Mouse (Mus musculus) embryonic facial prominence, embryonic 11.5 days (tissue): ENCODE measurements around the gene Bloc1s6. TPM values are rescaled to one million over a fixed set of nuclear protein-coding genes. Genes with fewer than 3 reads are reported as not detected.
A peak's percentile ranks its signal among the peaks of the same experiment; 100 is the strongest.

ENCODE experiments used
- ATAC-seq: fragments of 200-750 bp; cut with Nextera tagmentation; replicated peaks from 2 replicates; pipeline ENCODE4 v1.8.0; 2017; ENCODE audit warnings: low read depth; ENCODE audit not compliant: insufficient number of reproducible peaks, low FRiP score, low TSS enrichment
- DNase-seq: peaks from one replicate; pipeline ENCODE4 v3.0.0-alpha.2; 2015; ENCODE audit warnings: low spot score
- H3K27ac ChIP-seq: fragments of 300-500 bp; sonication (generic); replicated peaks from 2 replicates; pipeline ENCODE4 v1.5.1; 2014; ENCODE audit warnings: mild to moderate bottlenecking, low read depth, low read length, control low read depth
- H3K27me3 ChIP-seq: fragments of 300-500 bp; sonication (generic); 2 replicates; pipeline ENCODE4 v1.6.1; 2014; ENCODE audit warnings: mild to moderate bottlenecking, low read length, moderate library complexity, mixed read lengths; ENCODE audit not compliant: control insufficient read depth, insufficient read depth
- H3K36me3 ChIP-seq: fragments of 300-500 bp; sonication (generic); replicated peaks from 2 replicates; pipeline ENCODE4 v1.6.1; 2014; ENCODE audit warnings: low read depth, mild to moderate bottlenecking, low read length, moderate library complexity, mixed read lengths; ENCODE audit not compliant: control insufficient read depth, insufficient read depth
- H3K4me1 ChIP-seq: fragments of 300-500 bp; sonication (generic); 2 replicates; pipeline ENCODE4 v1.6.1; 2014; ENCODE audit warnings: low read length, mixed read lengths; ENCODE audit not compliant: control insufficient read depth, insufficient read depth
- H3K4me2 ChIP-seq: fragments of 300-500 bp; sonication (generic); 2 replicates; pipeline ENCODE4 v1.6.1; 2014; ENCODE audit warnings: low read depth, mild to moderate bottlenecking, control low read depth, low read length, moderate library complexity
- H3K4me3 ChIP-seq: fragments of 300-500 bp; sonication (generic); 2 replicates; pipeline ENCODE4 v1.5.1; 2014; ENCODE audit warnings: low read depth, low read length, control low read depth
- H3K9ac ChIP-seq: fragments of 300-500 bp; sonication (generic); replicated peaks from 2 replicates; pipeline ENCODE4 v1.6.1; 2014; ENCODE audit warnings: mild to moderate bottlenecking, control low read depth, low read length
- H3K9me3 ChIP-seq: fragments of 300-500 bp; sonication (generic); replicated peaks from 2 replicates; pipeline ENCODE4 v1.6.1; 2016; ENCODE audit warnings: mild to moderate bottlenecking, low read length, inconsistent platforms, mixed read lengths; ENCODE audit not compliant: control insufficient read depth
- WGBS: fragments of 180-500 bp; shearing (Covaris S2); extraction: QIAGEN DNeasy Blood & Tissue Kit; methylation state at CpG from one replicate; pipeline ENCODE4 v1.1.7; 2014; 5-methylcytosine and 5-hydroxymethylcytosine counted together
- polyA plus RNA-seq: library from polyadenylated mRNA; unstranded; fragments of >200 nt; fragmentation: Nextera tagmentation; extraction: Ambion mirVana; gene quantifications from 2 replicates; pipeline ENCODE4 v1.2.1, GENCODE M21; 2014

Gene Bloc1s6
- 61.8 and 64.7 TPM in 2 replicates for polyA plus RNA-seq

DNA sequence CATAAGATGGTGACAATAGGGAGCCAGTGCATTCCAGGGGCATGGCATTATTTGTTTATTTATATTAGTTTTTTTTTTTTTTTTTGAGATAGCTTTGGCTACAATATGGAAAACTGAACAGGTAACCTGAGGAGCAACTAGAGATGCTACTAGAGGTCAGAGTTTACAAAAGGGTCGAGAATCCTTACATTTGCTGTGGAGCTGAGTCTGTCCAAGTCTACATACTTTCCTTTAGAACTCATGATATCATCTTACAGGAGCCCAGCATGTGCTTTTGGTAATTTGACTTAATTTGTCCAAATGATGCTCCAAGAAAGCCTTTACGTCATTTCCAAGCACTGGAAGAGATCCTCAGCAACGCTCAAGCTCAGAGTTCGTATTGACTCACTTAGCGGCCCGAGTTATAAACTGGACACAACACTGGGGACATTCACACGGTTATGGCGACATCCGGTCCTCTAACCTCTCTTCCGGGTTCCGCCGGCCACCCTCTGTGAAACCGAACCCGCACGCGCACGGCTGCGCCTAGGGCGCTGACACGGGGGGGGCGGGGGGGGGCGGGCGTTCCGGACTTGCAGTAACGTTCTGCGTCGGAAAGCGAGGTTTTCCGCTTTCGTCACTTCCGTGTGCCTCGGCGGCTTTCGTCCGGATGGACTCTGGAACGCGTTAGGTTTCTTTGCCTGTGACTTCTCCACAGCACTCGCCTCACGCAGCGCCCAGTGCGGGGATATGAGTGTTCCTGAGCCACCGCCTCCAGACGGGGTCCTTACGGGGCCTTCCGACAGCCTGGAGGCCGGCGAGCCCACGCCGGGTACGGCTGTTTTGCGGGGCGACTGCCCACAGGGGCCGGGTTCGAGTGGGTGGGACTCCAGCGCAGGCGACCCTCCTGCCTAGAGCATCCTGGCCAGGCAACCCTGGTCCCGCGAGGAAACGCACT is at the start of gene Bloc1s6:
Gene Bloc1s6 (plus strand): TSS at position 610 of the 937 bp plus-strand sequence.
- under 1% methylated on average over 47 of the region's 59 CpGs for WGBS
- DNase-seq (peak; percentile 95), ATAC-seq (peak; percentile 94)
- Histone ChIP-seq H3K4me3 (peak within 1 kb of the TSS; percentile 64), H3K36me3 (no peaks in the 10 kb centered on the region), H3K9me3 (no peaks in the 10 kb centered on the region), H3K9ac (peak within 1 kb of the TSS; percentile 86), H3K4me2 (peak within 1 kb of the TSS; percentile 52), H3K27ac (peak within 1 kb of the TSS; percentile 78), H3K4me1 (no peaks in the 10 kb centered on the region), H3K27me3 (no peaks in the 10 kb centered on the region)

DNA sequence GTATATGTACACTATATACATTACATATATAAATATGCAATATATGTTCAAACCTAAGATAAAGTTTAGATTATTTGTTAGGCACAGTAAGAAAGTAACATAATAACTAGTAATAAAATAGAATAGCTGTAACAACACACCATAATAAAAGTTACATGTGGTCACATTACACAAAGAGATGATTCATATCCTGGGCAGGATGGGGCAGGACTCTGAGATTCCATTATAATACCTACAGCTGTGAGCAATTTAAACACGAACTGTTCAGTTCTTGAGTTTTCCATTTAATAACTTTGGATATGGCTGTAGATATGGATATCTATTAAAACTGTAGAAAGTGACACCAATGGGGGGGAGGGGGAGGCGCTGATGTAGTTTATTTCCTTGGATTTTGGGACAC is 40.8 kb upstream of the Bloc1s6 start:
- Histone ChIP-seq H3K27me3 (no peaks in the 10 kb centered on the region), H3K36me3 (no peaks in the 10 kb centered on the region)
- WGBS = 76% methylated on average over 2 of the region's 2 CpGs

DNA sequence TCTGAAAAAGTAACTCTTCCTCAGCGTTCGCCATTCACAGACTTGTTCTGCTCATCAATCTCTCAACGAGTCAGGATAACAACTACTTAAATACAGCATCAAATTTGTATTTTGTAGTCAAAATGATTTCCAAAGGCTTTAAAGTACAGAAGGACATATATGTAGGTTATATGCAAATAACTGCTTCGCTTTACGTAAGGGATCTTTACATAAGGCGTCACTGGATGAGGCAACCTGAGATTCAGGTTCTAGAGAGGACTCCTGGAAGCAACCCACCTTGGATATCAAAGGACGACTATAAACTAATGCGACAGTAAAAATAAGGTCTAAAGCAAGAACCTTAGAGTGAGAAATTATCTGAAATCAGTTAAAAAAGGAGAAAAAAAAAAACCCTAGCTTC is 37.3 kb upstream of the Bloc1s6 start:
- Histone ChIP-seq H3K27ac (no peak overlapping the region), H3K4me2 (no peak overlapping the region; the same call in 1 of the 2 replicates), H3K27me3 (no peaks in the 10 kb centered on the region), H3K4me3 (0 out of 2 replicates have a peak overlapping the region, but pooled peaks have one; percentile 68), H3K36me3 (no peaks in the 10 kb centered on the region), H3K4me1 (no peaks in the 10 kb centered on the region), H3K9ac (no peak overlapping the region), H3K9me3 (no peaks in the 10 kb centered on the region)
- ATAC-seq (no peak), DNase-seq (no peak)
- 69% methylated on average over 8 of the region's 8 CpGs for WGBS

More for the DNA sequence above, 40.8 kb upstream of the Bloc1s6 start:
- no peak overlapping the region for H3K4me2 ChIP-seq
- ATAC-seq = no peak
- no peak overlapping the region for H3K4me3 ChIP-seq
- H3K9ac ChIP-seq = no peak overlapping the region
- H3K4me1 ChIP-seq = no peaks in the 10 kb centered on the region
- DNase-seq = no peak
- H3K9me3 ChIP-seq = no peaks in the 10 kb centered on the region
- no peak overlapping the region for H3K27ac ChIP-seq

DNA sequence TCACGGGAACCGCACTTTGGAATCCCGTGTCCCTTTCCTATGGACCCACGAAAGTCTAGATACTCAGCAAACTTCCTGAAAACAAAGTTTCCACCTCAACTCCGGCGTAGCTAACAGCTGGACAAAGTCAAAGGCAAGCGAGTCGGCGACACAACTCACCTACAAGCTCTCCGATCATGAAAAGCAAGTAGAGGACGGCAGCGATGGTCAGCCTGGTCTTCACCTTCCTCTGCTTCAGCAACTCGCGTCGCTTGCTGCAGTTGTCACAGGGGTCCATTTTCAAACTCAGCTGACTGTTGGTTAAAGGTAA is 36.5 kb upstream of the Bloc1s6 start:
- ATAC-seq = no peak
- Histone ChIP-seq H3K9me3 (no peaks in the 10 kb centered on the region), H3K4me1 (no peaks in the 10 kb centered on the region), H3K36me3 (no peaks in the 10 kb centered on the region), H3K27ac (no peak overlapping the region), H3K9ac (peak overlapping the region; percentile 76), H3K4me2 (peak overlapping the region; percentile 72), H3K27me3 (no peaks in the 10 kb centered on the region), H3K4me3 (peak overlapping the region; percentile 68)
- WGBS = under 1% methylated on average over 15 of the region's 15 CpGs
- DNase-seq = no peak

- Histone ChIP-seq H3K9ac (peak within 1 kb of the TSS; percentile 76), H3K4me1 (no peaks in the 10 kb centered on the region)
- peak; percentile 97 for ATAC-seq
Observed at GRCm38 (mm10) chr2:122702181-122703036, 35.9 kb upstream of the Bloc1s6 start, which contains the start of gene Slc30a4. Gene Slc30a4 (minus strand): TSS chr2:122702663.

DNA sequence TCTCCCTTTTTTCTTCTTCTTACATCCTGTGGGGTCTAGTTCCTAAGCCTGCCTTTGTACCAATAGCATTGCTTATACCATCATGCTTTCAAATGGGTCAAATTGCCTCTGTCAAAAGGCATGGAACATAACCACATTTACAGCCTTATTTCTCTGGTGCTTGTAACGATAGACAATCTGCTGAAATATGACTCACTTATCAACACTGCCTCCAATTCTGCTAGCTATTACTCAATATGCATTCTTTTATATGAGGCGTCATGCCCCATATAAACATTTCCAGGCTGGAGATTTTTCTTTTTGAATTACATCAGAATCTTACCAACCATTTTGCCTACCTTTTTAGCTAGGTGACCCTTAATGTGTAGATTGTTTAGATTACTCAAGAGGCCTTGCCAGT is 33.7 kb upstream of the Bloc1s6 start:
- DNase-seq = no peak

More at GRCm38 (mm10) chr2:122702181-122703036, 35.9 kb upstream of the Bloc1s6 start, which contains the start of gene Slc30a4:
- H3K4me2 ChIP-seq = peak within 1 kb of the TSS; percentile 72
- no peak within 1 kb of the TSS for H3K27ac ChIP-seq
- H3K9me3 ChIP-seq = no peaks in the 10 kb centered on the region
- WGBS = under 1% methylated on average over 88 of the region's 111 CpGs
- H3K27me3 ChIP-seq = no peaks in the 10 kb centered on the region
- peak within 1 kb of the TSS; percentile 68 for H3K4me3 ChIP-seq
- DNase-seq = peak; percentile 86
- no peaks in the 10 kb centered on the region for H3K36me3 ChIP-seq

DNA sequence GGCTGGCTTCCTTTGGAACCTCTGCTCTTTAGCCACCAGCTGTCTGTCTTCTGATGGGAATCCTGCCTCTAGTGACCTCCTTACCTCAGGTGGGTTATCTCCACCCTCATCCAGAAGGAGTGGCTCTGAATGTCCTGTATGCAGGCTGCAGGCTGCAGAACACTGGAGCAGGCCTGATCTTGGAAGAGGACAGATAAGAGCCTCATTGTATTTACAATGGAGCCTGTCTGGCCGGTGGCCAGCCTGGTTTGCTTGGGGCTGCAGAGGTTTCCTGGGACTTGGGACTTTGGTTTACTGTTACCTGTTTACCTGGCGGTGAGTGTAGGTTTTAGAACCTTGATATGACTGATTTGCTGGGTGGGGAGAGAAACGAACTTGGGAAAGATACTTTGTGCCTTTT is 30.2 kb upstream of the Bloc1s6 start:
- no peaks in the 10 kb centered on the region for H3K27me3 ChIP-seq
- no peaks in the 10 kb centered on the region for H3K4me1 ChIP-seq
- H3K4me3 ChIP-seq = no peak overlapping the region
- no peaks in the 10 kb centered on the region for H3K36me3 ChIP-seq
- H3K27ac ChIP-seq = no peak overlapping the region
- 62% methylated on average over 3 of the region's 3 CpGs for WGBS
- no peak for DNase-seq
- H3K4me2 ChIP-seq = no peak overlapping the region
- no peaks in the 10 kb centered on the region for H3K9me3 ChIP-seq
- no peak overlapping the region for H3K9ac ChIP-seq
- no peak for ATAC-seq

More for the DNA sequence above, 33.7 kb upstream of the Bloc1s6 start:
- Histone ChIP-seq H3K27ac (no peak overlapping the region), H3K4me1 (no peaks in the 10 kb centered on the region), H3K4me2 (no peak overlapping the region), H3K9me3 (no peaks in the 10 kb centered on the region), H3K9ac (no peak overlapping the region), H3K27me3 (no peaks in the 10 kb centered on the region), H3K36me3 (no peaks in the 10 kb centered on the region), H3K4me3 (no peak overlapping the region)
- 86% methylated on average over 2 of the region's 2 CpGs for WGBS
- no peak for ATAC-seq
